Mouse (Mus musculus): ENCODE data around the gene Hephl1. TPM values are rescaled to one million over a fixed set of nuclear protein-coding genes. Genes with fewer than 3 reads are reported as not detected.

Hephl1 gene
- polyA plus RNA-seq, 1 experiment from 2014 or later, result not detected

DNA sequence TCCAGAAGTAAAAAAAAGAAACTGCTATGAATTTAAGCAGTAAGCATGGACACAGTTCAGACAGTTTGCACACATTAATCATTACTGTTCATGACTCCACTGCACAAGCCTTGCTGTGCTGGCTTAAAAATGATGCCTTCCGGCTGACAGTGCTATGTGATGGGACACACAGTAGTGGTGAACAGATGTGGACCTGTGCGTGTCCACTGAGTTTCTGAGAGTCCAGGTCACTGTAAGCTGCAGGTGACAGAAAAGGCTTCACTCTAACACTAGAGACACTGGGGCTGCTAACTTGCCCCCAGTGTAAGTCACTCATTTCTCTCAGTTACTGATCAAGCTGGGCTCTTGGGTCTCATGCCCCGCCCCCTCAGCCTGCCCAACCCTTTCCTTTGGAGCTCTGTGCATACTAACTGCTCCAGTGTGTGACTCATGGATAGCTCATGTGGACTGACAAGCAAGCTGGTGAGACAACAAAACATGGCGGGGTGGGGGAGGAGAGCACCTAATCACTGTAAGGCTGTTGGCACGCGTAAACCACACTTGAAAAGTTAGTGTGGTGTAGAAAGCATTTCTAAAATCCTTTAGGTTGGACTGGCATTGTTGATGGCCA lies 43.1 kb downstream of the Hephl1 start:
- H3K36me3 ChIP-seq (ENCODE audit: control insufficient read depth, insufficient read depth, low read length), result no peaks in the 10 kb centered on the region
- no peak for ATAC-seq
- no peaks in the 10 kb centered on the region for H3K9me3 ChIP-seq (ENCODE audit: control insufficient read depth, low read length)
- no peak overlapping the region for H3K27ac ChIP-seq (ENCODE audit: low read depth, low read length)
- no peaks in the 10 kb centered on the region for H3K27me3 ChIP-seq (replicated peaks; ENCODE audit: control insufficient read depth, insufficient read depth, low read length)
- H3K4me2 ChIP-seq (ENCODE audit: low read length), result no peak overlapping the region
- WGBS, result 85% methylated on average over 6 of the region's 6 CpGs
- H3K4me1 ChIP-seq (ENCODE audit: control insufficient read depth, insufficient read depth, low read depth, low read length), result no peaks in the 10 kb centered on the region
- H3K9ac ChIP-seq (ENCODE audit: low read depth, low read length), result no peak overlapping the region
- no peak overlapping the region for H3K4me3 ChIP-seq (ENCODE audit: low read length)

DNA sequence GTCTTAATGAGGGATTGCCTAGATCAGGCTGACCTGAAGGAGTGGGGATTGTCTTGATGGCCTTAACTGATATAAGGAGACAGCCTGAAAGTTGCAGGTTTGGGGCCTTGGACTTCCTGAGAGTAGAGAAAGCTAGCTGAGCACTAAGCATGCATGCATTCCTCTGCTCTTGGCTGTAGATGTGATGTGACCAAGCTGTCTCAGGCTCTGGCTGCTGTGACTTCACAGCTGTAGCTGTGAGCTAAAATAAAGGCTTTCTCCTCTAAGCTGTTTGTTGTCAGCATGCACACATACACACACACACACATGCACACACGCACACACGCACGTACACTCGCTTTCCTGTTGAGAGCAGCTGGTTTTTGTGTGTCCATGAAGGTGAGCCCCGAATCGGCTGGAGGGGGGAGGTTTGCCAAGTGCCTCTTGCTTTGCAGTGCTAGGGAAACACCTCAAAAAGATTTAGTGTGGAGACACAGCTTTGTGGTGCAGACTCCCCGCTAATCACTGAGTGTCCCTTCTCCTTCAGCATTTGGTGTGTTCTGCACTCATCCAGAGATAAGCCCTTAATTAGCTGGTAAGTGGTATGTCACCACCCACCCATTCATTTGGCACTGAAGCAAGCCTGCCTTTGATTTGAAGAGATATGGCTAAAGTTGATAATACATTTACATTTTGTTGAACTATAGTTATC lies 43.8 kb downstream of the Hephl1 start:
- H3K4me3 ChIP-seq (ENCODE audit: low read length), result no peak overlapping the region
- H3K27me3 ChIP-seq (replicated peaks; ENCODE audit: control insufficient read depth, insufficient read depth, low read length), result no peaks in the 10 kb centered on the region
- no peak overlapping the region for H3K4me2 ChIP-seq (ENCODE audit: low read length)
- no peaks in the 10 kb centered on the region for H3K36me3 ChIP-seq (ENCODE audit: control insufficient read depth, insufficient read depth, low read length)
- ATAC-seq, result no peak
- no peak overlapping the region for H3K9ac ChIP-seq (ENCODE audit: low read depth, low read length)
- no peaks in the 10 kb centered on the region for H3K4me1 ChIP-seq (ENCODE audit: control insufficient read depth, insufficient read depth, low read depth, low read length)
- H3K9me3 ChIP-seq (ENCODE audit: control insufficient read depth, low read length), result no peaks in the 10 kb centered on the region
- WGBS, result 88% methylated on average over 7 of the region's 7 CpGs
- H3K27ac ChIP-seq (ENCODE audit: low read depth, low read length), result no peak overlapping the region

DNA sequence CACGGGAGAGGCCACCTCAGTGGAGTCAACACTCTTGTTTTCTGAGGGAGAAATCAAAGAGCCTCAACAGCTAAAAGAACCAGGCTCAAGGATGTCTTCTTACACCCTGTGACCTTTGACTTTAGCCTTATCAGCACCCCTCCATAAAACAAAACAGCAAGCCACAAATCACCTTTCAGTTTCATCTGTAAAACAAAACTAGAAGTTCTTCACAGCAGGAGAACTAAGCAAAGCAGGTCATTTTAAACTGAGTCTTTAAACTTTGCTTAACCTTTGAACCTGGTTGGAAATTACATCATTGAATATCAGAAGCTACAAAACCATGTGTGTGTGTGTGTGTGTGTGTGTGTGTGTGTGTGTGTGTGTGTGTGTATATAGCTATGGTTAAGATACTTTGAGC lies 47.7 kb downstream of the Hephl1 start:
- 19% methylated on average over 1 of the region's 1 CpGs for WGBS
- H3K9me3 ChIP-seq (ENCODE audit: control insufficient read depth, low read length), result no peaks in the 10 kb centered on the region
- no peaks in the 10 kb centered on the region for H3K4me1 ChIP-seq (ENCODE audit: control insufficient read depth, insufficient read depth, low read depth, low read length)
- no peak overlapping the region for H3K4me2 ChIP-seq (ENCODE audit: low read length)
- no peak overlapping the region for H3K27ac ChIP-seq (ENCODE audit: low read depth, low read length)
- ATAC-seq, result no peak
- no peaks in the 10 kb centered on the region for H3K36me3 ChIP-seq (ENCODE audit: control insufficient read depth, insufficient read depth, low read length)
- H3K9ac ChIP-seq (ENCODE audit: low read depth, low read length), result no peak overlapping the region
- no peak overlapping the region for H3K4me3 ChIP-seq (ENCODE audit: low read length)
- H3K27me3 ChIP-seq (replicated peaks; ENCODE audit: control insufficient read depth, insufficient read depth, low read length), result no peaks in the 10 kb centered on the region

DNA sequence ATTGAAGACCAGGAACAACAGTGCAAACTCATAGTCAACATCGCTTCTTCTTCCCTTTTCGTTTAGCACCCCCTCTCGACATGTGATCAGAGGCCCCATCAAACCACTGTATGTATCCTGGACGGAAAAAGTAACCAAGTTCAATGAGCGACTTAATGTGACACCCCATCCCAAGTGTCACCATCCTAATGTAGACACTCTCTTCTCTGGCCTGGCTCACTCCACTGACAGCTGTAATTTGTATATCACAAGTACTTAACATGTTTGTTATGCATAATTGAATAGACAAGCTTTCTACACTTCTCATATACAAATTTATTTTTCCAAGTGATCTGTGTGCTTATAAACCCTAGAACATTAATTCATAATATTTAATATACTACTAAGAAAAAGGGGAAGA lies 51.1 kb downstream of the Hephl1 start:
- Histone ChIP-seq H3K27ac (ENCODE audit: low read depth, low read length) (no peak overlapping the region), H3K9me3 (ENCODE audit: control insufficient read depth, low read length) (no peaks in the 10 kb centered on the region), H3K4me2 (ENCODE audit: low read length) (no peak overlapping the region), H3K4me1 (ENCODE audit: control insufficient read depth, insufficient read depth, low read depth, low read length) (no peaks in the 10 kb centered on the region), H3K9ac (ENCODE audit: low read depth, low read length) (no peak overlapping the region), H3K4me3 (ENCODE audit: low read length) (no peak overlapping the region), H3K36me3 (ENCODE audit: control insufficient read depth, insufficient read depth, low read length) (no peaks in the 10 kb centered on the region), H3K27me3 (replicated peaks; ENCODE audit: control insufficient read depth, insufficient read depth, low read length) (no peaks in the 10 kb centered on the region)
- no peak for ATAC-seq
- WGBS, result 94% methylated on average over 5 of the region's 5 CpGs

DNA sequence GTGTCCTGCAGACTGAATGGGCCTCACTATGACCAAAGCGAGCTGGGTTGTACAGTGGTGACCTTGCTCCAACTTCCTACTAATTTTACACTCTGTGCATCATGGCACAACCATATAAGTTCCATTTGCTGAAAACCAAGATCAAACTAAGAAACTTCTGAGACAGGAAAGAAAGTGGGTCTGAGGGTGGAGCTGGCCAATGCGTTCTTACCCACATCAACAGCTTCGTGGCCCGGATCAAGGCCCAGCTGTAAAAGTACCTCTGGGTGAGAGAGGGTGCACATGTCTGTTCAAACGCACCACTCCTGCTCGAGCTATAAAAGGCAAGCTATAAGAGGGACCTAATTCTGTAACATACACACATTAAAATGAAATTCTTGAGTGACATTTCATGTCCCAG lies 51.9 kb downstream of the Hephl1 start:
- WGBS, result 91% methylated on average over 6 of the region's 6 CpGs
- Histone ChIP-seq H3K36me3 (ENCODE audit: control insufficient read depth, insufficient read depth, low read length) (no peaks in the 10 kb centered on the region), H3K9me3 (ENCODE audit: control insufficient read depth, low read length) (no peaks in the 10 kb centered on the region), H3K4me2 (ENCODE audit: low read length) (no peak overlapping the region), H3K4me3 (ENCODE audit: low read length) (no peak overlapping the region), H3K4me1 (ENCODE audit: control insufficient read depth, insufficient read depth, low read depth, low read length) (no peaks in the 10 kb centered on the region), H3K27me3 (replicated peaks; ENCODE audit: control insufficient read depth, insufficient read depth, low read length) (no peaks in the 10 kb centered on the region), H3K27ac (ENCODE audit: low read depth, low read length) (no peak overlapping the region), H3K9ac (ENCODE audit: low read depth, low read length) (no peak overlapping the region)
- ATAC-seq, result no peak

DNA sequence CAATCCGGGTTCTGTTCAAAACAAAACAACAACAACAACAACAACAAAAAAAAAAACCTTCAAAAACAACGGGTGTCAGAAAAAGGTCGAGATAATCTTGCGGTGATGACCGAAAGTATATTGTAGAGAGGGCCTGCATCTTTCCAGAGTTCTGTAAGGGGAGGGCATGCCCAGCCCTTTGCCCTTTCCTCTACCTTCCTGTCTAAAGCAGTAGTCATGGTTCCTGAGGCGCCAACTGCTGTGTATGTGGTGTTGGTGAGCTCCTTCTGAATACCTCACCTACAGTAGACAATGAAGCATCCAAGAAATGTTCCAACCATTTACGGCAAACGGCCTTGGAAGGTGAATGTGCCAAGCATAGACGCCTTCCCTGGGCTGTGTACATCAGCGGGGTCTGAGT lies 66.2 kb downstream of the Hephl1 start:
- Histone ChIP-seq H3K27ac (ENCODE audit: low read depth, low read length) (peak overlapping the region; percentile 92), H3K4me2 (ENCODE audit: low read length) (peak overlapping the region; percentile 70), H3K4me3 (ENCODE audit: low read length) (peak overlapping the region; percentile 94), H3K9ac (ENCODE audit: low read depth, low read length) (peak overlapping the region; percentile 95), H3K27me3 (replicated peaks; ENCODE audit: control insufficient read depth, insufficient read depth, low read length) (no peaks in the 10 kb centered on the region), H3K9me3 (ENCODE audit: control insufficient read depth, low read length) (no peaks in the 10 kb centered on the region), H3K4me1 (ENCODE audit: control insufficient read depth, insufficient read depth, low read depth, low read length) (peaks cover 27% of the 10 kb centered on the region), H3K36me3 (ENCODE audit: control insufficient read depth, insufficient read depth, low read length) (no peaks in the 10 kb centered on the region)
- ATAC-seq, result peak; percentile 37; the same call in 1 of the 2 replicates
- 42% methylated on average over 10 of the region's 10 CpGs for WGBS

DNA sequence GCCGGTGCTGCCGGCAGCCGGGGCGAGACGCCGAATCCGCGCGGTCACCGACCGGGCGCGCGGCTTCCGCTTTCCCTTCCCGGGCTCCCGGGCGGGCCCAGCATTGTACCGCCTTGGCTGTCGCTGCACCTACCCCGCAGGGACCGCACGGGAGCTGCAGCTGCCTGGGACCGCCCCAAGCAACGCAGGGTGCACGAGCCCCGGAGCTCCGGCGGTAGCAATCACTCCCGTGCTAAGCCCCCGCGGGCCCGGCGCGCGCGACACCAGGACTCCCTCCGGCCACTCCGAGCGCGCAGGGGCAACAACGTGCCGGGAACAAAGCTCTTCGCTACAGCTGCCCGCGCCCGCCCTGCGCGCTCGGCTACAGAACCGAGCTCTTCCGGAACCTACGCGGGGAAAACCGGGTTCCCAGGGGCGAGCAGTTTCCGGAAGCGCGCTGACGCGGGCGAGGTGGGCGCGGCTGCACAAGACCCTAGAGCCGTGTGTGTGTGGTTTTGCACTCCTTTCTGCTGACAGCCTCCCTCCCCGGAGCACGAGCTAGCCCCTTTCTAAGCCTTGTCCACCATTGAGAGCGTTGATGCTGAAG lies 66.7 kb downstream of the Hephl1 start, which contains the start of gene Panx1:
Gene Panx1, minus strand, starts transcription at position 395 of the 586 bp plus-strand sequence.
- H3K4me1 ChIP-seq (ENCODE audit: control insufficient read depth, insufficient read depth, low read depth, low read length), result peaks cover 27% of the 10 kb centered on the region
- no peaks in the 10 kb centered on the region for H3K36me3 ChIP-seq (ENCODE audit: control insufficient read depth, insufficient read depth, low read length)
- H3K9ac ChIP-seq (ENCODE audit: low read depth, low read length), result peak within 1 kb of the TSS; percentile 95
- peak within 1 kb of the TSS; percentile 70 for H3K4me2 ChIP-seq (ENCODE audit: low read length)
- no peaks in the 10 kb centered on the region for H3K27me3 ChIP-seq (replicated peaks; ENCODE audit: control insufficient read depth, insufficient read depth, low read length)
- 0% methylated on average over 67 of the region's 68 CpGs for WGBS
- H3K9me3 ChIP-seq (ENCODE audit: control insufficient read depth, low read length), result no peaks in the 10 kb centered on the region
- H3K4me3 ChIP-seq (ENCODE audit: low read length), result peak within 1 kb of the TSS; percentile 94
- H3K27ac ChIP-seq (ENCODE audit: low read depth, low read length), result peak within 1 kb of the TSS; percentile 92
- peak; percentile 96 for ATAC-seq

DNA sequence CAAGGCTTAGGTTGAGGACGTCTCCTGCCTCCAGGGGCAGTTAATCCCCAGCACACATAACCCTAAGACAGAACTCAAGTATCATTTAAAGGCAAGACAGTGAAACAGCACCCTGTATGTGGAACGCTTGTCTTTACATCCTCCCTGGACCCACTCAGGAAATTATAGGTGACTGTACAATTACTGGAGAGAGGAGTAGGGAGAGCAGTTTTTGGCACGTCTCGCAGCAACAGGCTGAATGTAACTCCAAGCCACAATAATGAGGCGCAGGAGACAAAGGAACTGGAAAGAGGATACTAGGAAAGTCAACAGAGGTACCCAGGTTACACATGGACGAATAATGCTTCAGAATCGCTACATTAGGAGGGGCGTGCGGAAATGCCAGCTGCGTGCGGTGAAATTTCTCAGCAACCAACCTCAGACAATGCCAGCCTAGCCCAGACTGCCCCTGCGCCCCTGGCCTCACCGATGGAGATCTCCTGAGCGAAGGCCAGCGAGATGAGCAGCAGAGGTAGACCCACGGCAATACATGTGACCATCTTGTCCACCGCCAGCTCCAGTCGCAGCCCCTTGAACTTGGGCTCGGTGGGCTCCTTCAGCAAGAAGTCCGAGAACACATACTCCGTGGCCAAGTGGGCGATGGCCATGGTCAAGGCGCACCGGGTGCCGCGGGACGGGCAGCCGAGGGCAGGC lies 67.4 kb downstream of the Hephl1 start:
- under 1% methylated on average over 28 of the region's 28 CpGs for whole genome bisulfite sequencing
- Histone ChIP-seq H3K27me3 (replicated peaks; ENCODE audit: control insufficient read depth, insufficient read depth, low read length) (no peaks in the 10 kb centered on the region), H3K27ac (ENCODE audit: low read depth, low read length) (peak overlapping the region; percentile 92), H3K4me3 (ENCODE audit: low read length) (peak overlapping the region; percentile 94), H3K9ac (ENCODE audit: low read depth, low read length) (peak overlapping the region; percentile 95), H3K36me3 (ENCODE audit: control insufficient read depth, insufficient read depth, low read length) (no peaks in the 10 kb centered on the region), H3K4me1 (ENCODE audit: control insufficient read depth, insufficient read depth, low read depth, low read length) (peaks cover 27% of the 10 kb centered on the region), H3K4me2 (ENCODE audit: low read length) (peak overlapping the region; percentile 70), H3K9me3 (ENCODE audit: control insufficient read depth, low read length) (no peaks in the 10 kb centered on the region)
- peak; percentile 24 for ATAC-seq

DNA sequence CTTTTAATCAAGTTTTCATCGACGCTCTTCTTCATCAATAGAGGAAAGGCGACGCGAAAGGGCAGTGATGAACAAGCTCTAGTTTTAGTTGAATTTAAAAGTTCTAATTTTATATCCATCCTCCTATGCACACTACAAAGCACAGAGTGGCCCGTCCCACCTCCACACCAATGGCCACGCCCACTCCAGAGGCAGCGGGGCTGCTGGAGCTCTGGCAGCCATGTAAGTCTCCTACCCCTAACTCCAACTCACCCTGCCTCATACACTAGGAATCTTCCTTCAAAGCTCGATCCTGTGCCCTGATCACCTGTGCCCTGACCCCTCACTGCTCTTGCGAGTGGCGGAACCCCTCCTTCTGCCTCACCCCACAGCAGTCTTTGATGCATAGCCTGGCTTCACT lies 70.4 kb downstream of the Hephl1 start:
- no peaks in the 10 kb centered on the region for H3K27me3 ChIP-seq (replicated peaks; ENCODE audit: control insufficient read depth, insufficient read depth, low read length)
- H3K4me2 ChIP-seq (ENCODE audit: low read length), result no peak overlapping the region
- ATAC-seq, result no peak
- no peak overlapping the region for H3K27ac ChIP-seq (ENCODE audit: low read depth, low read length)
- WGBS, result 94% methylated on average over 11 of the region's 11 CpGs
- H3K9ac ChIP-seq (ENCODE audit: low read depth, low read length), result no peak overlapping the region
- H3K9me3 ChIP-seq (ENCODE audit: control insufficient read depth, low read length), result no peaks in the 10 kb centered on the region
- no peak overlapping the region for H3K4me3 ChIP-seq (ENCODE audit: low read length)
- no peaks in the 10 kb centered on the region for H3K36me3 ChIP-seq (ENCODE audit: control insufficient read depth, insufficient read depth, low read length)
- peaks cover 34% of the 10 kb centered on the region for H3K4me1 ChIP-seq (ENCODE audit: control insufficient read depth, insufficient read depth, low read depth, low read length)

Data from hindbrain, embryonic 16.5 days (tissue).